Mouse (Mus musculus): ENCODE results near the gene Prpf19.

DNA sequence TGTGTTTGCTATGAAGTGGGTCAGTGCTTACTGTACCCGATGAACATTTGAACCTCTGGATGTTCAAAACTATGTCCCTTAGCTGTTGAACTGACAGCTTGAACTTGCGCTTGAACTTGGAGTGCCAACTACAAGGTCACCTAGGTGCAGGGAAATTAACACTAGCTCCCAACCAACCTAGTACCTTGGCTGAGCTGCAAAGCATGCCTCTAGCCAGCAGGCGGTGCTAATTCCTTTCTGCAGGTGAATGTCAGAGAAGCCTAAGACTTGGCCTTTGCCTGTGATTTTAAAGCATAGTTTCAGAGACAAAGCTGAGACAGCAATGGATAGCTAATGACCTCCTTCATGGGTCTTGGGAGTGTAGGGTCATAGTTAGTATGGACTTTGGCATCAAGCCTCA, 12.9 kb downstream of the Prpf19 start:
- TF ChIP-seq GATA1 (IDR thresholded peaks at IDR 0.05; ENCODE audit: borderline replicate concordance, low read length): no peak
- peak; percentile 87 for TF ChIP-seq CTCF (IDR thresholded peaks at IDR 0.05; ENCODE audit: low read depth, low read length)
- no peak for TF ChIP-seq GATA2 (IDR thresholded peaks at IDR 0.05; ENCODE audit: borderline replicate concordance, low read depth, low read length)
- TF ChIP-seq TAL1 (conservative IDR thresholded peaks at IDR 0.05; ENCODE audit: low read depth, low read length): no peak

Measured in G1E (cell line).